Mouse (Mus musculus) small intestine, adult 2 months (tissue): Measurements from ENCODE around the gene Gm49405.

Experiments used
- CTCF ChIP-seq: fragments of 200-500 bp; IDR thresholded peaks from 2 replicates; pipeline ENCODE4 v1.5.1; 2012; ENCODE audit warnings: low read depth, mild to moderate bottlenecking, control low read depth, inconsistent platforms, low read length, moderate library complexity, mixed read lengths; ENCODE audit not compliant: insufficient replicate concordance, insufficient read length; ENCODE audit errors: extremely low read depth
- POLR2A ChIP-seq: fragments of 200-500 bp; IDR thresholded peaks from 2 replicates; pipeline ENCODE4 v1.6.1; 2012; ENCODE audit warnings: low read depth, mild to moderate bottlenecking, control low read depth, inconsistent platforms, low read length, moderate library complexity

- peak; percentile 78; the same call in 1 of the 2 replicates for TF ChIP-seq CTCF
- no peak for TF ChIP-seq POLR2A
These were observed 20.1 kb upstream of the Gm49405 start for GRCm38 (mm10) chr19:3980309-3980708.
